Mouse (Mus musculus) embryo, embryonic 10.5 days (tissue): Measurements from ENCODE around the gene Elavl3.
A peak's percentile ranks its signal among the peaks of the same experiment; 100 is the strongest.

ENCODE experiments used
- DNase-seq: peaks from one replicate; pipeline ENCODE4 v3.0.0-alpha.2; 2015; ENCODE audit warnings: low spot score

Gene Elavl3

GRCm38 (mm10) chr9:22058011-22058424 is 6.2 kb upstream of the Elavl3 start:
- no peak for DNase-seq

GRCm38 (mm10) chr9:22057031-22057517 is 5.3 kb upstream of the Elavl3 start:
- DNase-seq = no peak

- no peak for DNase-seq
These were observed 4.6 kb upstream of the Elavl3 start for GRCm38 (mm10) chr9:22056303-22056910.

GRCm38 (mm10) chr9:22055713-22056112 is 3.9 kb upstream of the Elavl3 start:
- no peak for DNase-seq

GRCm38 (mm10) chr9:22054411-22055076 is 2.7 kb upstream of the Elavl3 start:
- DNase-seq = peak; percentile 85

- peak; percentile 59 for DNase-seq
These were observed 1.8 kb upstream of the Elavl3 start for GRCm38 (mm10) chr9:22053657-22054056.

GRCm38 (mm10) chr9:22051161-22051957 is 464 bp downstream of the Elavl3 start:
- DNase-seq = peak; percentile 39

- DNase-seq = peak; percentile 83
These were observed 1.4 kb downstream of the Elavl3 start for GRCm38 (mm10) chr9:22050351-22050889.

- peak; percentile 43 for DNase-seq
These were observed 2.0 kb downstream of the Elavl3 start for GRCm38 (mm10) chr9:22049721-22050270.

- DNase-seq = no peak
These were observed 2.5 kb downstream of the Elavl3 start for GRCm38 (mm10) chr9:22049315-22049714.

- no peak for DNase-seq
These were observed 4.5 kb downstream of the Elavl3 start for GRCm38 (mm10) chr9:22047329-22047728.

GRCm38 (mm10) chr9:22041832-22042231 is 10.0 kb downstream of the Elavl3 start:
- DNase-seq = no peak

GRCm38 (mm10) chr9:22037826-22038225 is 14.0 kb downstream of the Elavl3 start:
- DNase-seq = no peak

- peak; percentile 63 for DNase-seq
These were observed 16.4 kb downstream of the Elavl3 start for GRCm38 (mm10) chr9:22035300-22036044.

- no peak for DNase-seq
These were observed 21.4 kb downstream of the Elavl3 start for GRCm38 (mm10) chr9:22030386-22030785.

GRCm38 (mm10) chr9:22028467-22028866 is 23.4 kb downstream of the Elavl3 start:
- peak; percentile 79 for DNase-seq

- peak; percentile 50 for DNase-seq
These were observed 27.2 kb downstream of the Elavl3 start for GRCm38 (mm10) chr9:22024592-22024991.

- no peak for DNase-seq
These were observed 34.5 kb downstream of the Elavl3 start for GRCm38 (mm10) chr9:22017208-22017825.

GRCm38 (mm10) chr9:22016245-22016644 is 35.6 kb downstream of the Elavl3 start:
- no peak for DNase-seq

GRCm38 (mm10) chr9:22012731-22013130 is 39.1 kb downstream of the Elavl3 start:
- DNase-seq = no peak

GRCm38 (mm10) chr9:22011055-22011454 is 40.8 kb downstream of the Elavl3 start:
- DNase-seq = no peak
